Mouse (Mus musculus) layer of hippocampus, adult 2 months (tissue): ENCODE measurements around the gene Bst2. TPM values are rescaled to one million over a fixed set of nuclear protein-coding genes. Genes with fewer than 3 reads are reported as not detected.
"Not testable (repeated sequence)": the region's sequence is repeated elsewhere in the genome, so short reads cannot be mapped to it uniquely, and the experiment has no call there.

Experiments used
- DNase-seq, 2 experiments: peaks; one replicate each; pipeline ENCODE4 v3.0.0; 2022; ENCODE audit warnings: low spot score in 2 of 2
- H3K27ac ChIP-seq: fragments of 200-600 bp; 2 replicates; pipeline ENCODE4 v1.8.1; 2022
- H3K4me3 ChIP-seq: fragments of 200-600 bp; 2 replicates; pipeline ENCODE4 v1.8.1; 2022; ENCODE audit warnings: mild to moderate bottlenecking
- CTCF ChIP-seq: fragments of 200-600 bp; conservative IDR thresholded peaks from 2 replicates; pipeline ENCODE4 v1.8.1; 2022; ENCODE audit warnings: antibody characterized with exemption, mild to moderate bottlenecking, moderate library complexity
- total RNA-seq, 2 experiments: library from RNA; stranded (reverse); gene quantifications; 2 replicates each; pipeline ENCODE4 v1.2.3; 2021

Gene Bst2
- total RNA-seq, 2 experiments from 2014 or later: 3.4 to 5.0 TPM

DNA sequence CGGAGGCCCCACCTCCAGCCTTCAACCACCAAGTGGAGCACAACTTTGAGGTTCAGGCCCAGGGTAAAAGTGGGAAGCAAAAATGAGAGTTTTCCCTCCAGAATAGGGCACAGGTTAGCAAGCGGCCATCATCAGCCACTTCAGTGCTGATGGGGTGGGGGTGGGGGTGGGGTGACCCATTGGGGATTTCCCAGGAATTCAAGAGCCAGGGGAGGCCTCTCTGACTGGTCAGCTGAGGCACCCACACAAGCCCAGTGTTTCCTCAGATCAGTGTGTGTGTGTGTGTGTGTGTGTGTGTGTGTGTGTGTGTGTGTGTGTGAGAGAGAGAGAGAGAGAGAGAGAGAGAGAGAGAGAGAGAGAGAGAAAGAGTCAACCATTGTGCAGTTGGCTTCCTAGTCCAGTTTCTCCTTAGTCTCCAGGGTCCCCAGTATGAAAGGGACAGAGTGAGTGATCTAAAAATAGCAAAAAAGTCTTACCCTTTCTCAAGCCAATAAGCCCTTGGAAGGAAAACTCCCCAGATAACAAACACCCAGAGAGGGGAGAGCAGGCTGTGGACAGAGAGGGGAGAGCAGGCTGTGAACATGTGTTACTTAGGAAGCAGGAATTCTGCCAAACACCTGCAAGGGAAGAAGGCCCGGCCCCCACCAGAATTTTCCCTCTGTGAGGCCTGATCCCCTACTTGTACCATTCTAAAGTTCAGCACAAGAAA lies 9.9 kb downstream of the Bst2 start:
- H3K27ac ChIP-seq: no peak overlapping the region
- TF ChIP-seq CTCF: no peak
- H3K4me3 ChIP-seq: no peak overlapping the region
- no peak for DNase-seq

GRCm38 (mm10) chr8:71526272-71526671 lies 11.0 kb downstream of the Bst2 start:
- H3K27ac ChIP-seq: no peak overlapping the region
- no peak for DNase-seq
- H3K4me3 ChIP-seq: no peak overlapping the region
- no peak for TF ChIP-seq CTCF

GRCm38 (mm10) chr8:71525226-71526050 lies 11.8 kb downstream of the Bst2 start, which contains the start of gene Ccdc194:
Gene Ccdc194 (minus strand): TSS chr8:71525711.
- Histone ChIP-seq H3K27ac (no peak within 1 kb of the TSS), H3K4me3 (no peak within 1 kb of the TSS)
- no peak for TF ChIP-seq CTCF
- DNase-seq: no peak

- H3K4me3 ChIP-seq: no peak overlapping the region
- peak; percentile 97 for TF ChIP-seq CTCF
- no peak overlapping the region for H3K27ac ChIP-seq
- peak; percentile 83 to 89 for DNase-seq
Observed at GRCm38 (mm10) chr8:71521634-71522033, 15.6 kb downstream of the Bst2 start.

- H3K27ac ChIP-seq, H3K4me3 ChIP-seq: not testable (repeated sequence)
- peak; percentile 75 for TF ChIP-seq CTCF
- peak in 1 of 2 experiments; percentile 49 for DNase-seq
Observed at GRCm38 (mm10) chr8:71519037-71519825, 18.0 kb downstream of the Bst2 start.

GRCm38 (mm10) chr8:71516786-71517185 lies 20.5 kb downstream of the Bst2 start:
- Histone ChIP-seq H3K4me3 (no peak overlapping the region), H3K27ac (no peak overlapping the region)
- no peak for TF ChIP-seq CTCF
- DNase-seq: no peak

GRCm38 (mm10) chr8:71515043-71515442 lies 22.2 kb downstream of the Bst2 start:
- peak; percentile 23; the same call in 1 of the 2 replicates for TF ChIP-seq CTCF
- no peak overlapping the region for H3K4me3 ChIP-seq
- H3K27ac ChIP-seq: no peak overlapping the region
- no peak for DNase-seq

- H3K27ac ChIP-seq: no peak overlapping the region
- peak; percentile 52 for TF ChIP-seq CTCF
- H3K4me3 ChIP-seq: no peak overlapping the region
- DNase-seq: no peak
Observed at GRCm38 (mm10) chr8:71513018-71513754, 24.1 kb downstream of the Bst2 start.

DNA sequence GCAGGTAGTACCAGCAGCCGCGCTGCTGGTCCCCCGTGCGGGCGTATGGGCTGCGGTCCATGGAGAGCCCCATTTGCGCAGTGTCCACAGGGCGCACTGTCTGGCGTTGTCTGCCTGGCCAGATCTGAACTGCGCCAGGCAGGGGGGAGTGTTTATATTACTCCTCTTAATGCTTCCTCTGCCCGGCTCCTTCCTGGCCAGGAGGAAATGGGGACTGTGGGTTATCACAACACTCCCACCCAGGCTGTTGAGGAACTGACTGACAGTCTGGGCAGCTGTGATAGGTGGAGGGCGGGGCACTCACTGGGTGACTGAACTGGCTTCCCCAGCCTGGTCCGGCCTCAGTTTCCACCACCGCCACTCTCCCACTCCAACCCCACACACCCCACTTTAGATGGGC lies 25.6 kb downstream of the Bst2 start, which contains the start of gene Plvap:
TSS of gene Plvap (minus strand) at position 109 of the 400 bp plus-strand sequence.
- no peak within 1 kb of the TSS for H3K27ac ChIP-seq
- no peak for DNase-seq
- no peak for TF ChIP-seq CTCF

GRCm38 (mm10) chr8:71509316-71509715 lies 27.9 kb downstream of the Bst2 start:
- H3K4me3 ChIP-seq: no peak overlapping the region
- no peak for DNase-seq
- H3K27ac ChIP-seq: no peak overlapping the region
- no peak for TF ChIP-seq CTCF

More for the DNA sequence above, 25.6 kb downstream of the Bst2 start, which contains the start of gene Plvap:
- H3K4me3 ChIP-seq: no peak within 1 kb of the TSS

GRCm38 (mm10) chr8:71507589-71508104 lies 29.6 kb downstream of the Bst2 start:
- peak overlapping the region; percentile 57 for H3K4me3 ChIP-seq
- no peak for TF ChIP-seq CTCF
- H3K27ac ChIP-seq: peak overlapping the region; percentile 80
- peak; percentile 80 to 81 for DNase-seq

DNA sequence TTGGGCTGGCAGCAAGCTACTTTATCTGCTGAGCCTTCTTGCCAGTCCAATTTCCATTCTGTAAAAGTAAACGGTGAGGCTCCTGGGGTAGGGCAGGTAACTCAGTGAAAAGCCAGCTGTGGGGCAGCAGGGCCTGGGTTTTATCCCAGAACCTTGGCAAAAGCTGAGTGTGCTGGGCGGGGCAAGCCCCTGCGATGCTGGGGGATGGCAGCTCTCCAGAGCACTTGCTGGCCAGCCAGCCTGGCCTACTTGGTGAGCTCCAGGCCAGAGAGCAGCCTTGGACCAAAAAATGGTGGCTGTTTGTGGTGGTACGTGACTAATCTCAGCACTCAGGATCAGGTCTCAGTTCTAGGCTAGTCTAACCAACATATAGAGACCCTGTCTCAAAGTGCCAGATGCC lies 31.3 kb downstream of the Bst2 start:
- no peak for DNase-seq
- Histone ChIP-seq H3K27ac (no peak overlapping the region), H3K4me3 (no peak overlapping the region)
- no peak for TF ChIP-seq CTCF
